Mouse (Mus musculus) liver, postnatal 0 days (tissue): ENCODE data around the gene Zfyve1.

Experiments used
- CTCF ChIP-seq: sonication (generic); IDR thresholded peaks from 2 replicates; pipeline ENCODE4 v1.5.1; 2016; ENCODE audit warnings: antibody characterized with exemption, low read depth
- EP300 ChIP-seq: IDR thresholded peaks from 2 replicates; pipeline ENCODE4 v1.6.1; 2016; ENCODE audit warnings: antibody characterized with exemption, low read depth, mild to moderate bottlenecking

- TF ChIP-seq CTCF (no peak), EP300 (no peak)
Measured at GRCm38 (mm10) chr12:83527816-83528215, 69.2 kb downstream of the Zfyve1 start.
